Mouse (Mus musculus) testis, adult 2 months (tissue): ENCODE measurements around the gene Pitx1. TPM values are rescaled to one million over a fixed set of nuclear protein-coding genes. Genes with fewer than 3 reads are reported as not detected.

Source experiments
- H3K27ac ChIP-seq: fragments of 200-500 bp; 2 replicates; pipeline ENCODE4 v1.5.1; 2012; ENCODE audit warnings: low read depth, low read length; ENCODE audit not compliant: control insufficient read depth, insufficient read depth
- H3K27me3 ChIP-seq: fragments of 200-500 bp; 2 replicates; pipeline ENCODE4 v1.6.1; 2012; ENCODE audit warnings: mild to moderate bottlenecking, low read length, moderate library complexity; ENCODE audit not compliant: control insufficient read depth, insufficient read depth
- H3K36me3 ChIP-seq: fragments of 200-500 bp; 2 replicates; pipeline ENCODE4 v1.6.1; 2012; ENCODE audit warnings: mild to moderate bottlenecking, low read length; ENCODE audit not compliant: control insufficient read depth, insufficient read depth
- H3K4me1 ChIP-seq: fragments of 200-500 bp; 2 replicates; pipeline ENCODE4 v1.6.1; 2012; ENCODE audit warnings: low read length; ENCODE audit not compliant: control insufficient read depth, insufficient read depth
- H3K4me3 ChIP-seq: fragments of 200-500 bp; 2 replicates; pipeline ENCODE4 v1.5.1; 2012; ENCODE audit warnings: low read depth, mild to moderate bottlenecking, low read length, moderate library complexity, mixed read lengths; ENCODE audit not compliant: control insufficient read depth
- CTCF ChIP-seq: fragments of 200-500 bp; IDR thresholded peaks from 2 replicates; pipeline ENCODE4 v1.5.1; 2012; ENCODE audit warnings: low read depth, mild to moderate bottlenecking, inconsistent platforms, low read length, moderate library complexity; ENCODE audit not compliant: control insufficient read depth, insufficient read depth, insufficient replicate concordance
- POLR2A ChIP-seq: fragments of 200-500 bp; IDR thresholded peaks from 2 replicates; pipeline ENCODE4 v1.6.1; 2012; ENCODE audit warnings: low read depth, mild to moderate bottlenecking, inconsistent platforms, low read length, moderate library complexity; ENCODE audit not compliant: control insufficient read depth
- polyA plus RNA-seq: library from polyadenylated mRNA; depleted of rRNA; stranded (reverse); fragments of >200 nt; gene quantifications from 2 replicates; pipeline ENCODE4 v1.2.3, GENCODE M21; 2012

Pitx1 gene
- polyA plus RNA-seq, 1 experiment = 0.04 TPM

DNA sequence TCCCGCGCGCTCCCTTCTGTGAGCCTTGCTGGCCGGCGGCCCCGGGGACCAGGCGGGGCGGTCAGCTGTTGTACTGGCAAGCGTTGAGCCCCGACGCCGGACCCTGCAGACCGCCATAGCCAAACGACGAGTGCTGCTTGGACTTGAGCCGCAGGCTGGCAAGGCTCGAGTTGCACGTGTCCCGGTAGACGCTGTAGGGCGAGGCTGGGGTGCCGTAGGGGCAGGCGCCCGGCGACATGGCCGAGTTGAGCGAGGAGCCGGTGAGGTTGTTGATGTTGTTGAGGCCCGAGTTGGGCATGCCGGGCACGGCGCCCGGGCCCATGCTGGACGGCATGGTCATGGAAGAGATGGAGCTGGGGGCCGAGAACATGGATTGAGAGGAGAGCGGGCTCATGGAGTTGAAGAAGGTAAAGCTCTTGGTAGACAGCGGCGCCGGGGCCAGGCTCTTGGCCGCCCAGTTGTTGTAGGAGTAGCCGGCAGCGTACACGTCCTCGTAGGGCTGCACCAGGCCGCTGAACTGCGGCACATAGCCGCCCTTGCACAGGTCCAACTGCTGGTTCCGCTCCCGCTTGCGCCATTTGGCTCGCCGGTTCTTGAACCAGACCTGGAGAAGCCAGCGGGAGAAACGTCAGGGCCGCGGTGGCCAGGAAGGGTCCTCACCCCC is 9.9 kb downstream of the Pitx1 start:
- Histone ChIP-seq H3K27me3 (peaks cover 2% of the 10 kb centered on the region), H3K27ac (no peak overlapping the region), H3K4me1 (peaks cover 24% of the 10 kb centered on the region), H3K36me3 (no peaks in the 10 kb centered on the region), H3K4me3 (no peak overlapping the region)
- TF ChIP-seq CTCF = no peak
- no peak for TF ChIP-seq POLR2A

DNA sequence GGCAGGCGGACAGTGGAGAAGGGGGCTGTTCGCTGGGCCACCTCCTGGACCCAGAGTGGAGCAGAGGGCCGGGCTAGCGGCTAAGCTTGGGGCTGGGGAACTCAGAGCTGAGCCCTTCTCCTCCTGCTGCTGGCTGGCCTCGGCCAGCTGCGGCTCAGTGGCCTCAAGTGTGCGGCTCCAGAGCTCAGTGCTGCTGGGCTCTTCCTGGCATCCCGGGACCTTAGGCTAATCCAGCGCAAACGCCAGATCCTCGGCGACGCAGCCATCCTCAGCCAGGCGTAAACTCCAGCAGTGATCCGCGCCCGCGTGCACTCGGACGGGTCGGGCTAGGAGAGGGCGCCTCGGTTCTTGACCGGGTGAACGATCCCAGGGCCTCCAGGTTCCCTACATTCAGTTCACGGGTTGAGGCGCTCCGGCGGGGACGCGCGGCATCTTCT is 10.7 kb downstream of the Pitx1 start:
- H3K27ac ChIP-seq = no peak overlapping the region
- H3K27me3 ChIP-seq = no peaks in the 10 kb centered on the region; the same call in none of the 2 replicates
- TF ChIP-seq CTCF = no peak
- no peak for TF ChIP-seq POLR2A
- no peaks in the 10 kb centered on the region for H3K36me3 ChIP-seq
- no peak overlapping the region for H3K4me3 ChIP-seq
- peaks cover 18% of the 10 kb centered on the region for H3K4me1 ChIP-seq

DNA sequence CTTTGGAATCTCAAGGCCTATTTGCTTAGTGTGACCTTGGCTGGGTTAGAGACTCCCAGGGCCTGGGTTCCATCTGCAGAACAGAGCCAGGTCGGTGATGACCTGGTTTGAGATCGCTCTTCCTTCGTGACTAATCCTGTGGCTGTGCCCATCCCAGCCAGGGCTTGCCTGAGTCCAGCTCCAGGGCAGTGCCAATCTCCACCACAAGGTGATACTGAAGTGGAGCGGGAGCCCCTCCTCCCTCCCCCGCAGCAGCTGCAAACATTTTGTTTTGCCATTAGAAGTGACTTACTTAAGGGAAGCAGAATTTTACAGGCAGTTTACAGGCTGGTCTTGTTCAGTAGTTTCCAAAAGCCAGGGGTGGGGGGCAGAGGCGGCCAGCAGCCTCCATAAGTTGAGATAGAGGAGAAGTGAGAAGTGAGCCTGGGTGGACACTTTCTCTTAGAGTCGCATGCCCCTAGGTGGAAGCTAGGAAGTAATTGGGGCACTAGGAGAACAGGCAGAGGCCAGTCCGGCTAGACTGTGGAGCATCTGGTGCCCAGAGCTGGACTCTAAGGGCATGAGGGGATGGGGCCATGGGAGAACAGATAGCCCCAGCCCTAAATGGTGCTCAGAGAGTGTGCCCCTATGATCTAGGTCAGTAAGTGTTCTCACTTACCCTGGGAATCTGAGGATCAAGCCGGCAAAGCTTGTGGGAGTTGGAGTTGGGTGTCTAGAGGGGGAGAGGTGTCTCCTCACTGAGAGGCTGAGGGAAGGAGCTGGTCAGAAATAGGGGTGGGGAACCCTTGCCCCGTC is 11.6 kb downstream of the Pitx1 start:
- Histone ChIP-seq H3K27me3 (no peaks in the 10 kb centered on the region; the same call in none of the 2 replicates), H3K4me3 (no peak overlapping the region), H3K27ac (no peak overlapping the region), H3K4me1 (peaks cover 13% of the 10 kb centered on the region), H3K36me3 (no peaks in the 10 kb centered on the region)
- TF ChIP-seq CTCF (no peak), POLR2A (no peak)

DNA sequence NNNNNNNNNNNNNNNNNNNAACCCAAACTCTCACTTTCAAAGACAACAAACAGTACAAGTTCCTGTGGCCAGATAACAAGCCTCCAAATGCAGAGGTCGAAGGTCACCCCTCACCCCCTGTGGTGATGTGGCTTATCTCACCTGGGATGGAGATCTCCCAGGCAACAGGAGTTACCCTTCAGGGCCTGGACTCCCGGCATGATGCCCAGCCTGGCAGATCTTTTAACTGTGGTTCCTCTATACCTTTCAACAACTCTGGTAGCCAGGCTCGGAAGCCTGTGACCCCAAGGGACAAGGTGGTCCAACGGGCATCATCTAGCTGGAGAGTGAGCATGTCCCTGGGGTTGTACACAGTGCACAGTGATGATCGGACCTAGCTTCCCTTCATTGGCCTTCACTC is 13.5 kb downstream of the Pitx1 start:
- H3K27me3 ChIP-seq = no peaks in the 10 kb centered on the region; the same call in none of the 2 replicates
- no peak overlapping the region for H3K4me3 ChIP-seq
- H3K4me1 ChIP-seq = peaks cover 6% of the 10 kb centered on the region
- H3K27ac ChIP-seq = no peak overlapping the region
- H3K36me3 ChIP-seq = no peaks in the 10 kb centered on the region
- TF ChIP-seq POLR2A = no peak
- no peak for TF ChIP-seq CTCF

DNA sequence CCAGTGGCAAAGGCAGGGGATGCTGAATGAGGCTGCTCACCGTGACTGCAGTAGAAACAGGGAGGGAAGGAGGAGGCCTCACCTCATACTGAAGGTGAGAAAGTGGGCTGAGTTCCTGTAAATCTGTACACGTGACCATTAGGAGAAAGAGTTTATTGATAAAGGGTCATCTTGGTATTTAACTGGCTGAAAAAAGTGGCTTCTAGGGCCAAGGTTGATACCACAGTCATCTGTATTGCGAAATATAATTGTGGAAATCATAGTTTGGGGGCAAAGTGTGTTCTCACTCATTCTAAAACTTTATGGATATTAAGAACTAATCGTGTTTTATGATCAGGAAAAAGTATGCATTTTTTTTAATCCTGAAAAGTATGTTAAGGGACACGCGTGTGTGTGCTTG is 21.2 kb downstream of the Pitx1 start:
- no peak for TF ChIP-seq POLR2A
- Histone ChIP-seq H3K36me3 (no peaks in the 10 kb centered on the region), H3K27me3 (no peaks in the 10 kb centered on the region), H3K27ac (no peak overlapping the region), H3K4me3 (no peak overlapping the region), H3K4me1 (no peaks in the 10 kb centered on the region; the same call in 1 of the 2 replicates)

DNA sequence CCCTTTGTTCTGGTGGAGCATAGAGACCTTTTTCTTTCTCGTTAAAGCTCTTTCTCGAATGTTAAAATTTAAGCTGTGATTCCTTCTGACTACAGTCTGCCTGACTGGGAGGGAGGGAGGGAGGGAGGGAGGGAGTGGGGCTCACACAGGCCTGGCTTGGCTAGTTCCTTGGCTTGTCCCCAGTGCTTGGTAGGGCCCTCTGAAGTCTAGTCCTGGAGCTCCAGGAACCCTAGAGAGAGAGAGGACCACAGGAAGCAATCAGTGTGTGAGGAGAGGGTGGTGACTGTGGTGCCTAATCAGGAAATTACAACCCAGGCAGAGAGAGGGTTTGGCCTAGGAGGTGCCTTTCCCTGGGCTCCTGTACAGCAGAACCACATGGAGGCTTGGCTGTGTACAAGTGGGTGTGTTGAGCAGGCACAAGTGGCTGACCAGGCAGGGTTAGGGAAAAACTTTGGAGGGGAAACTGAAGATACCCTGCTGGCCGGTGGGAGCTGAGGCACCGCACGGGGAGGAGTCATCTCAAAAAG is 22.4 kb downstream of the Pitx1 start:
- TF ChIP-seq CTCF = no peak
- no peak for TF ChIP-seq POLR2A
- no peak overlapping the region for H3K27ac ChIP-seq
- no peaks in the 10 kb centered on the region; the same call in 1 of the 2 replicates for H3K4me1 ChIP-seq
- H3K36me3 ChIP-seq = no peaks in the 10 kb centered on the region
- H3K27me3 ChIP-seq = no peaks in the 10 kb centered on the region
- H3K4me3 ChIP-seq = no peak overlapping the region

DNA sequence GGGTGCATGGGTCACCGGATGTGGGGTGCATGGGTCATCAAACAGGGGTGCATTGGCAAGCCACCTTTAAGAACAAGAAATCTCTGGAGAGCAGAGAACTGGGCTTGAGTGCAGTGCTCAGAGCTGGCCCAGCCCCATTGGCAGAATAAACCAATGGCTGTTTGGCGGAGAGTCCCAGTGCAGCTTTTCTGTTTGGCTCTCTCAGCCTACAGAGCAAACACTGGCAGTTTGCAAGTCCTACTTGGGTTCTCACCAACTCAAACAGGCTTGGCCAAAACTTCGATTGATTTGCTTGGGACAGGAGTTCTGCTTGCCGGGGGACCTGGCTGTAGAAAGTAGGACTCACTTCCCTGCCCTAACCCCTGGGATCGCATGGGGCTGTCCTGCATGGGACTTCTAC is 25.0 kb downstream of the Pitx1 start:
- Histone ChIP-seq H3K4me3 (no peak overlapping the region), H3K36me3 (no peaks in the 10 kb centered on the region), H3K27ac (no peak overlapping the region), H3K27me3 (no peaks in the 10 kb centered on the region), H3K4me1 (no peaks in the 10 kb centered on the region; the same call in 1 of the 2 replicates)
- TF ChIP-seq POLR2A = no peak
- no peak for TF ChIP-seq CTCF
